Mouse (Mus musculus) forebrain, embryonic 14.5 days (tissue): ENCODE results near the gene Reep3. TPM values are rescaled to one million over a fixed set of nuclear protein-coding genes. Genes with fewer than 3 reads are reported as not detected.

ENCODE experiments used
- polyA plus RNA-seq: library from polyadenylated mRNA; unstranded; fragments of >200 nt; fragmentation: Nextera tagmentation; extraction: Ambion mirVana; gene quantifications from 2 replicates; pipeline ENCODE4 v1.2.1, GENCODE M21; 2014

Gene Reep3
- polyA plus RNA-seq, 1 experiment from 2014 or later, result 26.7 TPM

Other genes starting within 250 kb of the Reep3 start
- 35.1 and 42.9 TPM in 2 replicates for gene Jmjd1c, start 820 bp downstream of the Reep3 start, polyA plus RNA-seq
- gene Nrbf2, start 188.4 kb upstream of the Reep3 start, polyA plus RNA-seq, result 41.7 and 48.5 TPM in 2 replicates